In genomic region chr12:107960789-107961491, GRCm38 (mm10) we compare ENCODE assay signal across 9 mouse cellular contexts. TPM values are rescaled to one million over a fixed set of nuclear protein-coding genes. Genes with fewer than 3 reads are reported as not detected.
DNase-seq lines count a peak whose midpoint lies in the region; ATAC-seq and TF ChIP-seq lines count a peak whose summit lies in the region.
"Had no signal": no experiment of that assay in that cellular context is flagged by ENCODE, and none has a peak within 500 bp of the region (broad histone marks: within the 10 kb centered on the region; RNA-seq: fewer than 3 reads in every experiment).

No protein-coding gene starts in this region.

- H3K36me3 ChIP-seq in forebrain, embryonic 15.5 days, result no peaks in the 10 kb centered on the region
- no peaks in the 10 kb centered on the region for H3K36me3 ChIP-seq in intestine, embryonic 14.5 days (ENCODE audit: control insufficient read depth, insufficient read depth, low read length)
- no peaks in the 10 kb centered on the region for H3K36me3 ChIP-seq in lung, embryonic 14.5 days (ENCODE audit: insufficient read depth)
- H3K36me3 ChIP-seq: liver, embryonic 13.5 days had no signal

- H3K27ac ChIP-seq in forebrain, embryonic 15.5 days (replicated peaks), result peak overlapping the region; percentile 75
- H3K27ac ChIP-seq in intestine, embryonic 14.5 days (ENCODE audit: low read depth), result no peak overlapping the region
- H3K27ac ChIP-seq in lung, embryonic 14.5 days (ENCODE audit: low read depth), result no peak overlapping the region
- H3K27ac ChIP-seq: liver, embryonic 13.5 days had no signal

- no peak overlapping the region for H3K9ac ChIP-seq in forebrain, embryonic 15.5 days (replicated peaks)
- H3K9ac ChIP-seq in intestine, embryonic 14.5 days (ENCODE audit: low read length), result no peak overlapping the region
- no peak overlapping the region for H3K9ac ChIP-seq in lung, embryonic 14.5 days
- H3K9ac ChIP-seq: liver, embryonic 13.5 days had no signal

- ATAC-seq in forebrain, embryonic 15.5 days (replicated peaks), result peak; percentile 76
- peak; percentile 69; the same call in 1 of the 2 replicates for ATAC-seq in intestine, embryonic 14.5 days (replicated peaks; ENCODE audit: low FRiP score, low TSS enrichment, low read depth)
- peak; percentile 42; the same call in 1 of the 2 replicates for ATAC-seq in lung, embryonic 14.5 days (ENCODE audit: insufficient read depth)
- ATAC-seq in megakaryocyte-erythroid progenitor cell, adult 5-6 weeks (replicated peaks; ENCODE audit: low FRiP score, low TSS enrichment, poor library complexity, severe bottlenecking), result no peak

- no peak overlapping the region for H3K4me3 ChIP-seq in forebrain, embryonic 15.5 days
- H3K4me3 ChIP-seq in intestine, embryonic 14.5 days (ENCODE audit: low read depth, low read length), result no peak overlapping the region
- no peak overlapping the region for H3K4me3 ChIP-seq in lung, embryonic 14.5 days (ENCODE audit: low read depth, low read length)
- H3K4me3 ChIP-seq: liver, embryonic 13.5 days had no signal

- H3K4me1 ChIP-seq in forebrain, embryonic 15.5 days, result peaks cover 81% of the 10 kb centered on the region
- peaks cover 34% of the 10 kb centered on the region for H3K4me1 ChIP-seq in intestine, embryonic 14.5 days (replicated peaks; ENCODE audit: control insufficient read depth, insufficient read depth, low read length)
- 0 out of 2 replicates have a peak, but pooled peaks cover 4% of the 10 kb centered on the region for H3K4me1 ChIP-seq in lung, embryonic 14.5 days (ENCODE audit: insufficient read depth)
- H3K4me1 ChIP-seq: liver, embryonic 13.5 days had no signal

- WGBS in forebrain, embryonic 15.5 days, result 21% methylated on average over 12 of the region's 12 CpGs
- WGBS in intestine, embryonic 14.5 days, result 30% methylated on average over 12 of the region's 12 CpGs
- 33% methylated on average over 12 of the region's 12 CpGs for WGBS in lung, embryonic 14.5 days

- peak; percentile 45 to 46 for DNase-seq in urinary bladder, adult 18-20 months (ENCODE audit: low spot score in 2 of 2)
- no peak for DNase-seq in urinary bladder, adult 2 months (ENCODE audit: low spot score)
- DNase-seq in intestine, embryonic 14.5 days (ENCODE audit: low spot score), result no peak
- DNase-seq in lung, embryonic 14.5 days, result peak; percentile 34
- no peak for DNase-seq in B cell, adult 2 months
- DNase-seq in cerebellum, adult 11-12 months, result no peak
- DNase-seq: liver, embryonic 13.5 days had no signal

- no peaks in the 10 kb centered on the region for H3K9me3 ChIP-seq in forebrain, embryonic 15.5 days
- H3K9me3 ChIP-seq in intestine, embryonic 14.5 days (ENCODE audit: control insufficient read depth, low read length), result no peaks in the 10 kb centered on the region
- H3K9me3 ChIP-seq in lung, embryonic 14.5 days (ENCODE audit: low read depth, low read length), result no peaks in the 10 kb centered on the region
- H3K9me3 ChIP-seq: liver, embryonic 13.5 days had no signal

- H3K4me2 ChIP-seq in forebrain, embryonic 15.5 days (replicated peaks), result peak overlapping the region; percentile 35
- H3K4me2 ChIP-seq in intestine, embryonic 14.5 days (ENCODE audit: low read length), result peak overlapping the region; percentile 34
- H3K4me2 ChIP-seq in lung, embryonic 14.5 days, result 0 out of 2 replicates have a peak overlapping the region, but pooled peaks have one; percentile 12
- H3K4me2 ChIP-seq: liver, embryonic 13.5 days had no signal

- H3K27me3 ChIP-seq in forebrain, embryonic 15.5 days, result no peaks in the 10 kb centered on the region
- H3K27me3 ChIP-seq in intestine, embryonic 14.5 days (replicated peaks; ENCODE audit: control insufficient read depth, insufficient read depth, low read length), result no peaks in the 10 kb centered on the region
- H3K27me3 ChIP-seq in lung, embryonic 14.5 days (ENCODE audit: insufficient read depth, low read length), result no peaks in the 10 kb centered on the region
- H3K27me3 ChIP-seq: liver, embryonic 13.5 days had no signal

- no peak for TF ChIP-seq CTCF in lung, embryonic 14.5 days (IDR thresholded peaks at IDR 0.05; ENCODE audit: low read depth)

RNA-seq across cellular contexts. Expression of gene Bcl11b, which starts 42.5 kb away (rescaled TPM):
- 0.44 and 0.77 TPM in 2 replicates for polyA plus RNA-seq in urinary bladder, adult 2 months (2012; rRNA removed)
- 109 and 117 TPM in 2 replicates for polyA plus RNA-seq in forebrain, embryonic 15.5 days (2015; fragmentation: Nextera tagmentation; extraction: Ambion mirVana)
- polyA plus RNA-seq in intestine, embryonic 14.5 days (2014; fragmentation: Nextera tagmentation; extraction: Ambion mirVana), result 8.3 and 8.8 TPM in 2 replicates
- polyA plus RNA-seq in lung, embryonic 14.5 days (2014; fragmentation: Nextera tagmentation; extraction: Ambion mirVana), result 4.0 and 4.4 TPM in 2 replicates
- total RNA-seq in megakaryocyte-erythroid progenitor cell, adult 5-6 weeks (2014; fragmentation: Nextera tagmentation), result 0.59 and 0.62 TPM in 2 replicates
- total RNA-seq in megakaryocyte-erythroid progenitor cell, adult 5-6 weeks (2017), result 0.19 and 2.0 TPM in 2 replicates

Comparison
In these comparisons a context has a peak if more than half of its experiments do, and no peak if none do; other contexts are left out.
1. DNase-seq: peak in urinary bladder, adult 18-20 months (2 of 2) and lung, embryonic 14.5 days (single experiment); none in urinary bladder, adult 2 months (single experiment), intestine, embryonic 14.5 days (single experiment), B cell, adult 2 months (0 of 2) and cerebellum, adult 11-12 months (single experiment).
2. RNA of gene Bcl11b, which starts 42.5 kb away (polyA plus RNA-seq): 109 to 117 TPM in forebrain, embryonic 15.5 days; 8.3 to 8.8 TPM in intestine, embryonic 14.5 days, 4.0 to 4.4 TPM in lung, embryonic 14.5 days and 0.44 to 0.77 TPM in urinary bladder, adult 2 months; every median in the first group is over 10 times any median in the second.
3. Peak in every context shown above with its lines, with median percentiles within 50 percentile points of each other: H3K4me2 ChIP-seq.